Mouse (Mus musculus): ENCODE measurements at regions not wholly inside any gene's neighbourhood (a gene's known extent, or its start where the extent isn't known, plus 50 kb on each side); places are given as distances from the start of the nearest gene placed in this dataset.
"Not testable (repeated sequence)": the region's sequence is repeated elsewhere in the genome, so short reads cannot be mapped to it uniquely, and the experiment has no call there.

GRCm38 (mm10) chr14:104208040-104208816, 259.6 kb downstream of the Pou4f1 start:
- no peak for DNase-seq (ENCODE audit: low spot score)

GRCm38 (mm10) chr14:104206602-104207001, 261.2 kb downstream of the Pou4f1 start:
- no peak for DNase-seq (ENCODE audit: low spot score)

- no peak for DNase-seq (ENCODE audit: low spot score)
Measured at GRCm38 (mm10) chr14:104203239-104203986, 264.4 kb downstream of the Pou4f1 start.

GRCm38 (mm10) chr14:104193198-104193597, 274.6 kb downstream of the Pou4f1 start:
- DNase-seq (ENCODE audit: low spot score), result no peak

GRCm38 (mm10) chr14:104175122-104175521, 292.7 kb downstream of the Pou4f1 start:
- DNase-seq (ENCODE audit: low spot score), result no peak

- DNase-seq (ENCODE audit: low spot score), result no peak
Measured at GRCm38 (mm10) chr14:104146841-104147240, 302.6 kb upstream of the Ednrb start.

GRCm38 (mm10) chr14:104145395-104145794, 301.2 kb upstream of the Ednrb start:
- no peak for DNase-seq (ENCODE audit: low spot score)

- DNase-seq (ENCODE audit: low spot score), result no peak
Measured at GRCm38 (mm10) chr14:104114986-104115951, 271.1 kb upstream of the Ednrb start.

- DNase-seq (ENCODE audit: low spot score), result no peak
Measured at GRCm38 (mm10) chr14:104114182-104114581, 270.0 kb upstream of the Ednrb start.

- no peak for DNase-seq (ENCODE audit: low spot score)
Measured at GRCm38 (mm10) chr14:104113448-104113847, 269.2 kb upstream of the Ednrb start.

- no peak for DNase-seq (ENCODE audit: low spot score)
Measured at GRCm38 (mm10) chr14:104086381-104086780, 242.2 kb upstream of the Ednrb start.

GRCm38 (mm10) chr14:104064199-104064598, 220.0 kb upstream of the Ednrb start:
- not testable (repeated sequence) for DNase-seq (ENCODE audit: low spot score)

- no peak for DNase-seq (ENCODE audit: low spot score)
Measured at GRCm38 (mm10) chr14:104053697-104054096, 209.5 kb upstream of the Ednrb start.

- DNase-seq (ENCODE audit: low spot score), result peak; percentile 9
Measured at GRCm38 (mm10) chr14:104038628-104039325, 194.6 kb upstream of the Ednrb start.

- DNase-seq (ENCODE audit: low spot score), result no peak
Measured at GRCm38 (mm10) chr14:104033606-104034005, 189.4 kb upstream of the Ednrb start.

GRCm38 (mm10) chr14:104030784-104031470, 186.7 kb upstream of the Ednrb start:
- no peak for DNase-seq (ENCODE audit: low spot score)

GRCm38 (mm10) chr14:104029668-104030530, 185.7 kb upstream of the Ednrb start:
- DNase-seq (ENCODE audit: low spot score), result no peak

- no peak for DNase-seq (ENCODE audit: low spot score)
Measured at GRCm38 (mm10) chr14:104027900-104028285, 183.7 kb upstream of the Ednrb start.

- DNase-seq (ENCODE audit: low spot score), result peak; percentile 28
Measured at GRCm38 (mm10) chr14:104027077-104027899, 183.1 kb upstream of the Ednrb start.
